Mouse (Mus musculus) MEL (cell line): Measurements from ENCODE around the gene Ccdc71l. TPM values are rescaled to one million over a fixed set of nuclear protein-coding genes. Genes with fewer than 3 reads are reported as not detected.

ENCODE experiments used
- DNase-seq: peaks from one replicate; pipeline ENCODE4 v3.0.0; 2011; ENCODE audit warnings: low read depth, low spot score
- H3K27ac ChIP-seq: 2 replicates; pipeline ENCODE4 v1.5.1; 2012; ENCODE audit warnings: low read depth, mild to moderate bottlenecking, control low read depth, low read length, moderate library complexity; ENCODE audit not compliant: control insufficient read depth
- H3K27me3 ChIP-seq, 2 experiments: fragments of 150-350 bp in 1 of 2; sonication (generic) in 1 of 2; 2 replicates each; pipeline ENCODE4 v1.6.1; 2012; ENCODE audit warnings: low read length in 2 of 2, mild to moderate bottlenecking in 2 of 2, improper control_type of control experiment in 1 of 2, moderate library complexity in 1 of 2; ENCODE audit not compliant: insufficient read depth in 2 of 2, control insufficient read depth in 1 of 2
- H3K36me3 ChIP-seq, 2 experiments: 2 replicates each; pipeline ENCODE4 v1.6.1; 2012 to 2014; ENCODE audit warnings: low read length in 2 of 2, improper control_type of control experiment in 1 of 2, inconsistent platforms in 1 of 2, mild to moderate bottlenecking in 1 of 2; ENCODE audit not compliant: insufficient read depth in 2 of 2, control insufficient read depth in 1 of 2
- H3K4me1 ChIP-seq, 2 experiments: fragments of 150-350 bp in 1 of 2; sonication (generic) in 1 of 2; 2 replicates each; pipeline ENCODE4 v1.6.1; 2012; ENCODE audit warnings: low read length in 2 of 2, improper control_type of control experiment in 1 of 2, mild to moderate bottlenecking in 1 of 2; ENCODE audit not compliant: insufficient read depth in 2 of 2, control insufficient read depth in 1 of 2
- H3K4me3 ChIP-seq, 2 experiments: fragments of 150-350 bp in 1 of 2; sonication (generic) in 1 of 2; 2 replicates each; pipeline ENCODE4 v1.5.1; 2012; ENCODE audit warnings: low read depth in 2 of 2, low read length in 2 of 2, mild to moderate bottlenecking in 2 of 2, moderate library complexity in 2 of 2, control low read depth in 1 of 2, improper control_type of control experiment in 1 of 2; ENCODE audit not compliant: control insufficient read depth in 1 of 2, insufficient read depth in 1 of 2
- H3K79me2 ChIP-seq: 2 replicates; pipeline ENCODE4 v1.6.1; 2012; ENCODE audit warnings: mild to moderate bottlenecking, low read length, moderate library complexity; ENCODE audit not compliant: control insufficient read depth, poor library complexity, insufficient read depth
- H3K9ac ChIP-seq: 2 replicates; pipeline ENCODE4 v1.6.1; 2012; ENCODE audit warnings: low read depth, mild to moderate bottlenecking, control low read depth, low read length, moderate library complexity; ENCODE audit not compliant: control insufficient read depth, poor library complexity, severe bottlenecking
- H3K9me3 ChIP-seq: fragments of 150-350 bp; sonication (generic); replicated peaks from 2 replicates; pipeline ENCODE4 v1.6.1; 2012; ENCODE audit warnings: mild to moderate bottlenecking, low read length, improper control_type of control experiment, moderate library complexity; ENCODE audit not compliant: insufficient read depth
- BHLHE40 ChIP-seq: IDR thresholded peaks from 2 replicates; pipeline ENCODE4 v1.6.1; 2012; ENCODE audit warnings: low read depth, mild to moderate bottlenecking, inconsistent platforms, low read length, improper control_type of control experiment, borderline replicate concordance
- CHD1 ChIP-seq: IDR thresholded peaks from 2 replicates; pipeline ENCODE4 v1.6.1; 2012; ENCODE audit warnings: low read depth, mild to moderate bottlenecking, inconsistent platforms, low read length, improper control_type of control experiment
- CHD2 ChIP-seq: IDR thresholded peaks from 2 replicates; pipeline ENCODE4 v1.6.1; 2011; ENCODE audit warnings: low read length, improper control_type of control experiment
- ELF1 ChIP-seq: IDR thresholded peaks from 2 replicates; pipeline ENCODE4 v1.6.1; 2014; ENCODE audit warnings: low read depth, mild to moderate bottlenecking, inconsistent platforms, low read length, improper control_type of control experiment, moderate library complexity
- EP300 ChIP-seq, 2 experiments: IDR thresholded peaks; 2 replicates each; pipeline ENCODE4 v1.6.1; 2011; ENCODE audit warnings: improper control_type of control experiment in 2 of 2, low read length in 2 of 2, low read depth in 1 of 2, mild to moderate bottlenecking in 1 of 2
- ETS1 ChIP-seq: IDR thresholded peaks from 2 replicates; pipeline ENCODE4 v1.6.1; 2012; ENCODE audit warnings: low read depth, mild to moderate bottlenecking, inconsistent platforms, low read length, improper control_type of control experiment, moderate library complexity
- GABPA ChIP-seq: IDR thresholded peaks from 2 replicates; pipeline ENCODE4 v1.6.1; 2012; ENCODE audit warnings: low read depth, mild to moderate bottlenecking, inconsistent platforms, low read length, improper control_type of control experiment, moderate library complexity
- HCFC1 ChIP-seq: IDR thresholded peaks from 2 replicates; pipeline ENCODE4 v1.6.1; 2012; ENCODE audit warnings: low read depth, mild to moderate bottlenecking, inconsistent platforms, low read length, improper control_type of control experiment, moderate library complexity
- JUND ChIP-seq: IDR thresholded peaks from 2 replicates; pipeline ENCODE4 v1.6.1; 2011; ENCODE audit warnings: low read depth, mild to moderate bottlenecking, improper control_type of control experiment, low read length
- MEF2A ChIP-seq: IDR thresholded peaks from 2 replicates; pipeline ENCODE4 v1.6.1; 2014; ENCODE audit warnings: low read depth, mild to moderate bottlenecking, inconsistent platforms, low read length, improper control_type of control experiment; ENCODE audit not compliant: poor library complexity, insufficient replicate concordance, severe bottlenecking; ENCODE audit errors: extremely low read depth
- MXI1 ChIP-seq: IDR thresholded peaks from 2 replicates; pipeline ENCODE4 v1.6.1; 2011; ENCODE audit warnings: mild to moderate bottlenecking, low read depth, low read length, improper control_type of control experiment
- MYB ChIP-seq: IDR thresholded peaks from 2 replicates; pipeline ENCODE4 v1.6.1; 2011; ENCODE audit warnings: mild to moderate bottlenecking, low read depth, low read length, improper control_type of control experiment
- MYC ChIP-seq: IDR thresholded peaks from 2 replicates; pipeline ENCODE4 v1.6.1; 2011; ENCODE audit warnings: low read depth, mild to moderate bottlenecking, low read length, improper control_type of control experiment, moderate library complexity
- NELFE ChIP-seq: IDR thresholded peaks from 2 replicates; pipeline ENCODE4 v1.6.1; 2011; ENCODE audit warnings: low read depth, low read length, improper control_type of control experiment
- NRF1 ChIP-seq: IDR thresholded peaks from 2 replicates; pipeline ENCODE4 v1.6.1; 2014; ENCODE audit warnings: low read depth, mild to moderate bottlenecking, inconsistent platforms, low read length, improper control_type of control experiment, moderate library complexity; ENCODE audit not compliant: poor library complexity, insufficient read depth, severe bottlenecking
- POLR2A ChIP-seq, 2 experiments: IDR thresholded peaks; 2 replicates each; pipeline ENCODE4 v1.6.1; 2011 to 2012; ENCODE audit warnings: low read length in 2 of 2, mild to moderate bottlenecking in 2 of 2, control low read depth in 1 of 2, improper control_type of control experiment in 1 of 2, low read depth in 1 of 2, moderate library complexity in 1 of 2; ENCODE audit not compliant: control insufficient read depth in 1 of 2, insufficient read depth in 1 of 2, poor library complexity in 1 of 2
- POLR2AphosphoS2 ChIP-seq: IDR thresholded peaks from 2 replicates; pipeline ENCODE4 v1.6.1; 2011; ENCODE audit warnings: low read length, improper control_type of control experiment
- RAD21 ChIP-seq: IDR thresholded peaks from 2 replicates; pipeline ENCODE4 v1.6.1; 2011; ENCODE audit warnings: mild to moderate bottlenecking, low read depth, low read length, improper control_type of control experiment
- RCOR1 ChIP-seq: IDR thresholded peaks from 2 replicates; pipeline ENCODE4 v1.6.1; 2012; ENCODE audit warnings: low read depth, mild to moderate bottlenecking, inconsistent platforms, low read length, improper control_type of control experiment
- SMC3 ChIP-seq: IDR thresholded peaks from 2 replicates; pipeline ENCODE4 v1.6.1; 2011; ENCODE audit warnings: low read depth, low read length, improper control_type of control experiment
- TAL1 ChIP-seq: IDR thresholded peaks from 2 replicates; pipeline ENCODE4 v1.6.1; 2012; ENCODE audit warnings: mild to moderate bottlenecking, inconsistent platforms, low read length, moderate library complexity, mixed read lengths
- TCF12 ChIP-seq: IDR thresholded peaks from 2 replicates; pipeline ENCODE4 v1.6.1; 2014; ENCODE audit warnings: low read depth, mild to moderate bottlenecking, inconsistent platforms, low read length, improper control_type of control experiment, moderate library complexity
- UBTF ChIP-seq: IDR thresholded peaks from 2 replicates; pipeline ENCODE4 v1.6.1; 2012; ENCODE audit warnings: low read depth, mild to moderate bottlenecking, inconsistent platforms, low read length, improper control_type of control experiment, moderate library complexity, borderline replicate concordance; ENCODE audit not compliant: insufficient read depth
- USF2 ChIP-seq, 2 experiments: IDR thresholded peaks; 2 replicates each; pipeline ENCODE4 v1.6.1; 2011 to 2012; ENCODE audit warnings: improper control_type of control experiment in 2 of 2, low read length in 2 of 2, borderline replicate concordance in 1 of 2, inconsistent platforms in 1 of 2, low read depth in 1 of 2, mild to moderate bottlenecking in 1 of 2; ENCODE audit not compliant: insufficient read depth in 1 of 2
- ZKSCAN1 ChIP-seq: IDR thresholded peaks from 2 replicates; pipeline ENCODE4 v1.6.1; 2012; ENCODE audit warnings: low read depth, mild to moderate bottlenecking, inconsistent platforms, low read length, improper control_type of control experiment, moderate library complexity
- ZMIZ1 ChIP-seq: IDR thresholded peaks from 2 replicates; pipeline ENCODE4 v1.6.1; 2012; ENCODE audit warnings: low read depth, mild to moderate bottlenecking, inconsistent platforms, low read length, improper control_type of control experiment, moderate library complexity
- ZNF384 ChIP-seq: IDR thresholded peaks from 2 replicates; pipeline ENCODE4 v1.6.1; 2012; ENCODE audit warnings: low read depth, mild to moderate bottlenecking, inconsistent platforms, low read length, improper control_type of control experiment
- polyA plus RNA-seq, 2 experiments: library from polyadenylated mRNA; stranded (reverse) in 1 of 2; unstranded in 1 of 2; fragments of >175 nt in 1 of 2; fragments of >200 nt in 1 of 2; gene quantifications; 2 replicates each; pipeline versions ENCODE4 v1.2.1 to v1.2.4; 2012; ENCODE audit warnings: low replicate concordance in 2 of 2, low read depth in 1 of 2; ENCODE audit not compliant: insufficient read length in 2 of 2, insufficient read depth in 1 of 2, missing spikeins in 1 of 2
- total RNA-seq: library from RNA; depleted of rRNA; stranded (reverse); fragments of 300-350 nt; gene quantifications from 2 replicates; pipeline ENCODE4 v1.2.3, GENCODE M21; 2012

Gene Ccdc71l
- total and polyA plus RNA-seq, 3 experiments = 6.7 to 7.6 TPM; not detected in 1

DNA sequence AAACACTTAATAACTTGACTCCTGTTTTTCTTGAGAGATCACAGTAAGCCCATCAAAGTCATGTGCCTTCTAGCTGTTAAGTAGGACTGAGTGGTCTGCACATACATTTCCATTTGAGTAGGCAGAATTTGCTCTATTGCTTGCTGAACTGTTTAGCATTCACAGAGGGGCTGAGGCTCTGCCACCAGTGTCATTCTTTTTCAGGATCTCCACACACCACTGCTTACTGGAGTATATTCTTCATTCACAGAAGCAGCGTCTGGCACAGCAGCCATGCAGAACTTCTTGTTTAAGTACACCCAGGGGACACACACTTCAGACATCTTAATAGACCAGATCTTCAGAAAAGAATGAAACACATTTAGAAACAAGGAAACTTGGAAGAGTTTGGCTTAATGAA, 39.4 kb upstream of the Ccdc71l start:
- no peaks in the 10 kb centered on the region for H3K4me1 ChIP-seq
- DNase-seq = no peak

DNA sequence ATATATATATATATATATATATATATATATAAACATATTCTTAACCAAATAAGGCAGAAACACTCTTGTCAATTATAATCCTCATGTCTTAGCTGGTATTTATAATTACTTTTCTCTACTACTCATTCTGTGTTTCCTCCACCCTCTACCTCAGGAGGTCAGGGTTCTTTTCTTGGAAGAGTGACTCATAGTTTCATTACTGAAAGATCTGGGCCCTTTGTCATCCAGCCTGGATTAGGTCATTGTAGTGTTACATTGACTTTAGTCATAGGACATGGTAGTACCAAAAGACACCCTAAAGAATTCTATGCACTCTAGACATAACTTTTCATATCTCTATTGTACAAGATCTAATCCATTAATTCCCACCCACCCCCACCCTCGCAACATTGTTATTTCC, 35.0 kb upstream of the Ccdc71l start:
- no peaks in the 10 kb centered on the region; a peak in 1 of 4 replicates for H3K27me3 ChIP-seq
- H3K4me1 ChIP-seq = no peaks in the 10 kb centered on the region
- TF ChIP-seq ZNF384 = no peak
- TF ChIP-seq JUND = no peak
- no peak for TF ChIP-seq RAD21
- no peak for TF ChIP-seq MEF2A
- TF ChIP-seq POLR2AphosphoS2 = no peak
- TF ChIP-seq MXI1 = no peak
- no peak for TF ChIP-seq NRF1
- no peak for TF ChIP-seq EP300 (IDR thresholded peaks at IDR 0.05; ENCODE audit: low read depth in 1 of 2, low read length in 2 of 2)
- no peak for TF ChIP-seq ZKSCAN1
- no peak for TF ChIP-seq NELFE
- no peak for TF ChIP-seq MYC
- no peak for TF ChIP-seq ELF1
- no peak for TF ChIP-seq CHD1
- no peak for TF ChIP-seq SMC3
- TF ChIP-seq ZMIZ1 = no peak
- no peak for TF ChIP-seq RCOR1
- no peak for TF ChIP-seq POLR2A (IDR thresholded peaks at IDR 0.05; ENCODE audit: control insufficient read depth in 1 of 2, insufficient read depth in 1 of 2, low read depth in 1 of 2, low read length in 2 of 2, poor library complexity in 1 of 2)
- TF ChIP-seq MYB = no peak
- TF ChIP-seq USF2 (IDR thresholded peaks at IDR 0.05; ENCODE audit: borderline replicate concordance in 1 of 2, insufficient read depth in 1 of 2, low read depth in 1 of 2, low read length in 2 of 2) = no peak
- no peak for TF ChIP-seq TAL1
- no peak overlapping the region for H3K4me3 ChIP-seq
- no peak overlapping the region for H3K27ac ChIP-seq
- H3K79me2 ChIP-seq = no peaks in the 10 kb centered on the region
- no peaks in the 10 kb centered on the region for H3K36me3 ChIP-seq
- H3K9me3 ChIP-seq = no peaks in the 10 kb centered on the region
- no peak for DNase-seq
- no peak overlapping the region for H3K9ac ChIP-seq

More for the DNA sequence above, 39.4 kb upstream of the Ccdc71l start:
- no peak for TF ChIP-seq POLR2A (IDR thresholded peaks at IDR 0.05; ENCODE audit: control insufficient read depth in 1 of 2, insufficient read depth in 1 of 2, low read depth in 1 of 2, low read length in 2 of 2, poor library complexity in 1 of 2)
- TF ChIP-seq UBTF = no peak
- no peak for TF ChIP-seq ZNF384
- TF ChIP-seq ETS1 = no peak
- no peak for TF ChIP-seq EP300 (IDR thresholded peaks at IDR 0.05; ENCODE audit: low read depth in 1 of 2, low read length in 2 of 2)
- TF ChIP-seq NELFE = no peak
- TF ChIP-seq TCF12 = no peak
- no peak for TF ChIP-seq CHD2
- no peak for TF ChIP-seq HCFC1
- no peak for TF ChIP-seq USF2 (IDR thresholded peaks at IDR 0.05; ENCODE audit: borderline replicate concordance in 1 of 2, insufficient read depth in 1 of 2, low read depth in 1 of 2, low read length in 2 of 2)
- TF ChIP-seq ZMIZ1 = no peak
- TF ChIP-seq GABPA = no peak
- no peak for TF ChIP-seq BHLHE40
- Histone ChIP-seq H3K79me2 (no peaks in the 10 kb centered on the region), H3K27ac (no peak overlapping the region), H3K4me3 (no peak overlapping the region), H3K27me3 (no peaks in the 10 kb centered on the region; a peak in 1 of 4 replicates), H3K36me3 (no peaks in the 10 kb centered on the region), H3K9me3 (no peaks in the 10 kb centered on the region), H3K9ac (no peak overlapping the region)
